Mouse (Mus musculus) neural tube, embryonic 11.5 days (tissue): ENCODE data around the gene Aif1. TPM values are rescaled to one million over a fixed set of nuclear protein-coding genes. Genes with fewer than 3 reads are reported as not detected.

ENCODE experiments used
- ATAC-seq: fragments of 200-750 bp; cut with Nextera tagmentation; 2 replicates; pipeline ENCODE4 v1.8.0; 2017; ENCODE audit warnings: moderate number of reproducible peaks, mild to moderate bottlenecking, moderate TSS enrichment, moderate library complexity; ENCODE audit not compliant: insufficient read depth, low FRiP score, low TSS enrichment
- DNase-seq: peaks from one replicate; pipeline ENCODE4 v3.0.0-alpha.2; 2015; ENCODE audit warnings: low spot score
- H3K27ac ChIP-seq: fragments of 300-500 bp; sonication (generic); 2 replicates; pipeline ENCODE4 v1.5.1; 2014; ENCODE audit warnings: low read depth, mild to moderate bottlenecking, low read length
- H3K27me3 ChIP-seq: fragments of 300-500 bp; sonication (generic); 2 replicates; pipeline ENCODE4 v1.6.1; 2014; ENCODE audit warnings: mild to moderate bottlenecking, low read length, mixed read lengths; ENCODE audit not compliant: control insufficient read depth, insufficient read depth
- H3K36me3 ChIP-seq: fragments of 300-500 bp; sonication (generic); 2 replicates; pipeline ENCODE4 v1.6.1; 2014; ENCODE audit warnings: mild to moderate bottlenecking, low read length, moderate library complexity, mixed read lengths; ENCODE audit not compliant: control insufficient read depth, insufficient read depth
- H3K4me1 ChIP-seq: fragments of 300-500 bp; sonication (generic); 2 replicates; pipeline ENCODE4 v1.6.1; 2014; ENCODE audit warnings: low read length, mixed read lengths; ENCODE audit not compliant: control insufficient read depth, insufficient read depth
- H3K4me2 ChIP-seq: fragments of 300-500 bp; sonication (generic); 2 replicates; pipeline ENCODE4 v1.6.1; 2014; ENCODE audit warnings: low read depth, mild to moderate bottlenecking, moderate library complexity
- H3K4me3 ChIP-seq: fragments of 300-500 bp; sonication (generic); 2 replicates; pipeline ENCODE4 v1.5.1; 2014; ENCODE audit warnings: low read depth, low read length
- H3K9ac ChIP-seq: fragments of 300-500 bp; sonication (generic); 2 replicates; pipeline ENCODE4 v1.6.1; 2014; ENCODE audit warnings: mild to moderate bottlenecking, low read length
- H3K9me3 ChIP-seq: fragments of 300-500 bp; sonication (generic); 2 replicates; pipeline ENCODE4 v1.6.1; 2016; ENCODE audit warnings: low read length; ENCODE audit not compliant: control insufficient read depth
- WGBS: fragments of 180-500 bp; shearing (Covaris S2); extraction: QIAGEN DNeasy Blood & Tissue Kit; methylation state at CpG from one replicate; pipeline ENCODE4 v1.1.7; 2014; 5-methylcytosine and 5-hydroxymethylcytosine counted together
- polyA plus RNA-seq: library from polyadenylated mRNA; unstranded; fragments of >200 nt; fragmentation: Nextera tagmentation; extraction: Ambion mirVana; gene quantifications from 2 replicates; pipeline ENCODE4 v1.2.1, GENCODE M21; 2014

The Aif1 gene
- polyA plus RNA-seq, 1 experiment from 2014 or later, result 4.1 TPM

- no peak overlapping the region for H3K27ac ChIP-seq
- H3K36me3 ChIP-seq, result peaks cover 69% of the 10 kb centered on the region
- 97% methylated on average over 4 of the region's 4 CpGs for WGBS
- ATAC-seq (no peak), DNase-seq (no peak)
- H3K9ac ChIP-seq, result no peak overlapping the region
- no peaks in the 10 kb centered on the region for H3K9me3 ChIP-seq
- no peaks in the 10 kb centered on the region for H3K27me3 ChIP-seq
- no peak overlapping the region for H3K4me3 ChIP-seq
- H3K4me2 ChIP-seq, result no peak overlapping the region
- no peaks in the 10 kb centered on the region for H3K4me1 ChIP-seq
Measured at GRCm38 (mm10) chr17:35152121-35152520, 23.7 kb downstream of the Aif1 start.

GRCm38 (mm10) chr17:35147922-35148639, 27.8 kb downstream of the Aif1 start:
- Histone ChIP-seq H3K9ac (no peak overlapping the region), H3K27me3 (no peaks in the 10 kb centered on the region), H3K4me2 (no peak overlapping the region), H3K27ac (no peak overlapping the region), H3K4me3 (no peak overlapping the region), H3K36me3 (peaks cover 55% of the 10 kb centered on the region), H3K9me3 (no peaks in the 10 kb centered on the region), H3K4me1 (no peaks in the 10 kb centered on the region)
- 72% methylated on average over 5 of the region's 5 CpGs for WGBS
- DNase-seq (peak; percentile 29), ATAC-seq (no peak)

- Histone ChIP-seq H3K9ac (no peak overlapping the region), H3K4me2 (no peak overlapping the region), H3K9me3 (no peaks in the 10 kb centered on the region), H3K4me1 (no peaks in the 10 kb centered on the region), H3K27ac (no peak overlapping the region), H3K4me3 (no peak overlapping the region), H3K36me3 (peaks cover 56% of the 10 kb centered on the region), H3K27me3 (no peaks in the 10 kb centered on the region)
- no peak for DNase-seq
- 64% methylated on average over 3 of the region's 3 CpGs for WGBS
- ATAC-seq, result no peak
Measured at GRCm38 (mm10) chr17:35147348-35147747, 28.5 kb downstream of the Aif1 start.

GRCm38 (mm10) chr17:35146139-35146538, 29.7 kb downstream of the Aif1 start:
- H3K4me2 ChIP-seq, result no peak overlapping the region
- ATAC-seq (no peak), DNase-seq (no peak)
- no peak overlapping the region for H3K27ac ChIP-seq
- H3K4me3 ChIP-seq, result no peak overlapping the region
- no peaks in the 10 kb centered on the region for H3K27me3 ChIP-seq
- peaks cover 60% of the 10 kb centered on the region for H3K36me3 ChIP-seq
- no peaks in the 10 kb centered on the region for H3K9me3 ChIP-seq
- no peak overlapping the region for H3K9ac ChIP-seq
- 94% methylated on average over 5 of the region's 5 CpGs for WGBS
- H3K4me1 ChIP-seq, result no peaks in the 10 kb centered on the region

GRCm38 (mm10) chr17:35141971-35142370, 33.9 kb downstream of the Aif1 start:
- Histone ChIP-seq H3K9me3 (no peaks in the 10 kb centered on the region), H3K36me3 (peaks cover 68% of the 10 kb centered on the region), H3K4me3 (no peak overlapping the region), H3K27ac (no peak overlapping the region), H3K4me1 (peaks cover 6% of the 10 kb centered on the region; the same call in 1 of the 2 replicates), H3K4me2 (no peak overlapping the region), H3K27me3 (no peaks in the 10 kb centered on the region), H3K9ac (no peak overlapping the region)
- no peak for DNase-seq
- WGBS, result 93% methylated on average over 6 of the region's 6 CpGs
- ATAC-seq, result no peak

- H3K4me2 ChIP-seq, result no peak overlapping the region; the same call in 1 of the 2 replicates
- ATAC-seq, result no peak
- H3K4me3 ChIP-seq, result no peak overlapping the region; the same call in 1 of the 2 replicates
- WGBS, result 85% methylated on average over 16 of the region's 16 CpGs
- H3K4me1 ChIP-seq, result peaks cover 9% of the 10 kb centered on the region; the same call in 1 of the 2 replicates
- no peaks in the 10 kb centered on the region for H3K27me3 ChIP-seq
- peaks cover 61% of the 10 kb centered on the region for H3K36me3 ChIP-seq
- no peak overlapping the region for H3K9ac ChIP-seq
- no peak for DNase-seq
- no peak overlapping the region for H3K27ac ChIP-seq
- no peaks in the 10 kb centered on the region for H3K9me3 ChIP-seq
Measured at GRCm38 (mm10) chr17:35140490-35140996, 35.3 kb downstream of the Aif1 start.

GRCm38 (mm10) chr17:35139269-35139668, 36.6 kb downstream of the Aif1 start:
- Histone ChIP-seq H3K27me3 (no peaks in the 10 kb centered on the region), H3K4me1 (peaks cover 9% of the 10 kb centered on the region; the same call in 1 of the 2 replicates), H3K4me3 (no peak overlapping the region), H3K27ac (no peak overlapping the region), H3K36me3 (peaks cover 49% of the 10 kb centered on the region), H3K4me2 (no peak overlapping the region), H3K9me3 (no peaks in the 10 kb centered on the region), H3K9ac (no peak overlapping the region)
- no peak for ATAC-seq
- WGBS, result 98% methylated on average over 3 of the region's 3 CpGs
- DNase-seq, result no peak

GRCm38 (mm10) chr17:35135591-35136320, 40.1 kb downstream of the Aif1 start:
- peaks cover 20% of the 10 kb centered on the region for H3K36me3 ChIP-seq
- DNase-seq, result no peak

More at GRCm38 (mm10) chr17:35135591-35136320, 40.1 kb downstream of the Aif1 start:
- Histone ChIP-seq H3K27me3 (no peaks in the 10 kb centered on the region), H3K4me3 (peak overlapping the region; percentile 74), H3K9ac (peak overlapping the region; percentile 81), H3K4me1 (peaks cover 9% of the 10 kb centered on the region; the same call in 1 of the 2 replicates), H3K27ac (peak overlapping the region; percentile 90), H3K4me2 (peak overlapping the region; percentile 85), H3K9me3 (no peaks in the 10 kb centered on the region)
- WGBS, result 1% methylated on average over 35 of the region's 43 CpGs
- ATAC-seq, result peak; percentile 54; the same call in 1 of the 2 replicates
